Mouse (Mus musculus): Measurements from ENCODE around the gene Foxa2. TPM values are rescaled to one million over a fixed set of nuclear protein-coding genes. Genes with fewer than 3 reads are reported as not detected.

The Foxa2 gene
- not detected for polyA plus RNA-seq (2017; shearing (Covaris generic))

GRCm38 (mm10) chr2:148046799-148047165 lies at the start of gene Foxa2:
Gene Foxa2 (minus strand): TSS chr2:148046969.

